Mouse (Mus musculus) cerebellum, adult 2 months (tissue): Measurements from ENCODE around the gene Zfp952.

Experiments used
- CTCF ChIP-seq: fragments of 200-500 bp; IDR thresholded peaks from 2 replicates; pipeline ENCODE4 v1.5.1; 2011; ENCODE audit warnings: low read depth, mild to moderate bottlenecking, control low read depth, low read length, moderate library complexity, borderline replicate concordance; ENCODE audit not compliant: insufficient read depth
- POLR2A ChIP-seq: fragments of 200-500 bp; IDR thresholded peaks from 2 replicates; pipeline ENCODE4 v1.6.1; 2011; ENCODE audit warnings: low read length, control low read depth, borderline replicate concordance; ENCODE audit not compliant: insufficient read depth

GRCm38 (mm10) chr17:32943661-32944060, 49.3 kb upstream of the Zfp952 start:
- TF ChIP-seq CTCF (no peak), POLR2A (no peak)
